Mouse (Mus musculus): ENCODE results near the gene Suox.
"Not testable (repeated sequence)": the region's sequence is repeated elsewhere in the genome, so short reads cannot be mapped to it uniquely, and the experiment has no call there.

GRCm38 (mm10) chr10:128623106-128623613 lies 50.7 kb downstream of the Suox start:
- not testable (repeated sequence) for TF ChIP-seq CTCF, POLR2A (IDR thresholded peaks at IDR 0.05; ENCODE audit: insufficient read depth, low read depth, low read length)
